Mouse (Mus musculus) stomach, postnatal 0 days (tissue): ENCODE results near the gene 4430402I18Rik.

ENCODE experiments used
- CTCF ChIP-seq: IDR thresholded peaks from 2 replicates; pipeline ENCODE4 v1.5.1; 2016; ENCODE audit warnings: antibody characterized with exemption, low read depth, mild to moderate bottlenecking, moderate library complexity
- EP300 ChIP-seq: optimal IDR thresholded peaks from 2 replicates; pipeline ENCODE3; 2016; ENCODE audit warnings: antibody characterized with exemption

- no peak for TF ChIP-seq CTCF
- TF ChIP-seq EP300: no peak
Measured at GRCm38 (mm10) chr19:29009046-29009445, 41.4 kb upstream of the 4430402I18Rik start.
